Mouse (Mus musculus) erythroblast, adult 5-6 weeks (primary cell): Measurements from ENCODE around the gene Cadm4. TPM values are rescaled to one million over a fixed set of nuclear protein-coding genes. Genes with fewer than 3 reads are reported as not detected.
A peak's percentile ranks its signal among the peaks of the same experiment; 100 is the strongest.
"Not testable (repeated sequence)": the region's sequence is repeated elsewhere in the genome, so short reads cannot be mapped to it uniquely, and the experiment has no call there.

Source experiments
- ATAC-seq: replicated peaks from 2 replicates; pipeline ENCODE4 v1.8.0; 2016; ENCODE audit warnings: moderate number of reproducible peaks, mild to moderate bottlenecking, moderate TSS enrichment, inconsistent platforms; ENCODE audit not compliant: poor library complexity, low FRiP score, severe bottlenecking
- total RNA-seq, 2 experiments: library from RNA; stranded (forward) in 1 of 2; stranded (reverse) in 1 of 2; fragments of 150-400 nt in 1 of 2; fragments of 200-764, 138-1000 nt in 1 of 2; gene quantifications; 2 replicates each; pipeline versions ENCODE4 v1.2.3 to v1.2.4; 2015 to 2017; ENCODE audit warnings: low replicate concordance in 2 of 2

Cadm4 gene
- total RNA-seq, 2 experiments from 2014 or later = 0.77 TPM; not detected in 1

DNA sequence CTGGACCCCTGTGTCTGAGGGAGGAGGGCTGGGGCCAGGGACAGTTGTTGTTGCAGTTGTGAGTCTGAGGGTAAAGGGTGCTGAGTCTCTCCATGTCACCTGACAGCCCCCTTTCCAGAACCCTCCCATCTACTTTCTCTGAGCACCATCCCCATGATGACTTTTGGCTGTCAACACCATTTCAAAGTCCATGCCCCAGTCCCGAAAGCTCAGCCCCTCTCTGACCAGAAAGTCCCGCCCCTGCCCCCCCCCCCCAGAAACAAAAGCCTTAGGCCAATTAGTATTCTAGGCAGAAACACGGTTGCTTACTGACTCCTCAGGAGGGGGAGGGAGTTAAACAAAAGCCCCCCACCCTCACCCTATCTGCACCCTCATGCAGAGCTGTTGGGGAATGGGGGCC lies 5.6 kb downstream of the Cadm4 start:
- no peak for ATAC-seq

DNA sequence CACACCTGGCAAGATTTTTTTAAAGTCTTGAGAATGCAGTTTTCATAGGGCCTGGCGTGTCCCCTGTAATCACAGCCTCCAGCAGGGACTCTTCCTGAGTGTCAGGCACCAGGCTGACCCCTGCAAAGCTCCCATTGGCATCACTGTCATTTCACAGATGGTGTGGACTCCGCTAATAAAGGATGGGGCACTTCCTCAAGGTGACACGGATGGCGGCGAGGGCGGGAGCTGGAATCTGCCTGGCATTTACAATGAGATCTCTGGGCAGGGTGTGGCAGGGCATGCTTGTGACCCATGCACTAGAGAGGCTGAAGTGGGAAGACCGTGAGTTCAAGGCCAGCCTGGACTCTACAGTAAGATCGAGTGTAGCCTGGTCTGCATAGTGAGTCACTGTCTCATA lies 6.5 kb downstream of the Cadm4 start:
- no peak for ATAC-seq

DNA sequence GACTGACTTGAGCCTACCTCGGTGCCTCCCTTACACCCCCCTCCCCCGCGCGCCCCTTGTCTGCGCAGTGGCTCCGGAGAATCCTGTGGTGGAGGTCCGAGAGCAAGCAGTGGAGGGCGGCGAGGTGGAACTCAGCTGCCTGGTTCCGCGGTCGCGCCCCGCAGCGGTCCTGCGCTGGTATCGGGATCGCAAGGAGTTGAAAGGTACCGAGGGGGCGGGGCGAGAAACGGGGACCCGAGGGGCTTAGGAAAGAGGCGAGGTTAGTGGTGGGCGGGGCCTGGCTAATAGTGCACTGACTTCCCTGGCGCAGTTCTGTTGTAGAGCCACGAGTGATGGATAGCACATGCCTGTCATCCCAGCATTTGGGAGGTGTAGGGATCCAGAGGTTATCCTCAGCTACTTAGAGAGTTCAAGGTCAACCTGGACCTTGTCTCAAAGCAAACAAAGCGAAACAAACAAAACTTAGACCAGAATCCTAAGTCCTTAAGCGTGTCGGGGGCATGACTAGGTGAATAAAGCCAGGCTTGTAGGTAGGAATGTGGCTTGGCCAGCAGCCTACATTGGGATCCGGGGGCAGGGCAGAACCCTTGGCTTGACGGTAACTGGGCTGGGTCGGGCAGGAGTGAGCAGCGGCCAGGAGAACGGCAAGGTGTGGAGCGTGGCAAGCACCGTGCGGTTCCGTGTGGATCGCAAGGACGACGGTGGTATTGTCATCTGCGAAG lies 18.2 kb downstream of the Cadm4 start:
- no peak for ATAC-seq

DNA sequence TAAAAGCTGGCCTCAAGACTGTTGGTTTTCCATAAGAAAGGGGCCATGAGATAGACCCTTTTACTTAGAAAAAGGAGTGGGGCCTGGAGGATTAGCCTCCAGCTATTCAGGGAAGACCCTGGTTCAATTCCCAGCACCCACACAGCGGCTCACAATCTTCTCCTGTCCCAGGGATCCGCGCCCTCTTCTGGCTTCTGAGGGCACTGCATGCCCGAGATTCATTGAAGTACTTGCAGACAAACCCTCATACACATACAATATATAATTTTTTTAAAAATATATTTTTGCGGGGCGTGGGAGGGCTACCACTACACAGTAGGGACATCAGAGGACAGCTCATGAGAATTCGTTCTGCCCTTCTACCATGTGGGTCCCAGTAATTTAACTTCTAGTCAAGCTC lies 19.1 kb downstream of the Cadm4 start:
- no peak for ATAC-seq

DNA sequence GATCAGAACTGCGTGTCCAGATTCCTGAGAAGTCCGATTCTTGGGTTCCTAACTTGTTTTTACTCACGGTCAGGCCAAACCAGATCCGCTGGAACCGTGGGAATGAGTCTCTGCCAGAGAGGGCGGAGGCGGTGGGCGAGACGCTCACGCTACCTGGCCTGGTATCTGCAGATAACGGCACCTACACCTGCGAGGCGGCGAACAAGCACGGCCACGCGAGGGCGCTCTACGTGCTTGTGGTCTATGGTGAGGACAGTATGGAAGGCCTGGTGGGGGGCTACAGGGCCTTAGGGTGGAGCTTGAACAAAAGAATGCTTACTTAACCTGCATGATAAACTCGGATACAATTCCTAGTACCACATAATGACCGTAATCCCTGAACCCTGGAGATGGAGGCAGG lies 19.7 kb downstream of the Cadm4 start:
- no peak for ATAC-seq

DNA sequence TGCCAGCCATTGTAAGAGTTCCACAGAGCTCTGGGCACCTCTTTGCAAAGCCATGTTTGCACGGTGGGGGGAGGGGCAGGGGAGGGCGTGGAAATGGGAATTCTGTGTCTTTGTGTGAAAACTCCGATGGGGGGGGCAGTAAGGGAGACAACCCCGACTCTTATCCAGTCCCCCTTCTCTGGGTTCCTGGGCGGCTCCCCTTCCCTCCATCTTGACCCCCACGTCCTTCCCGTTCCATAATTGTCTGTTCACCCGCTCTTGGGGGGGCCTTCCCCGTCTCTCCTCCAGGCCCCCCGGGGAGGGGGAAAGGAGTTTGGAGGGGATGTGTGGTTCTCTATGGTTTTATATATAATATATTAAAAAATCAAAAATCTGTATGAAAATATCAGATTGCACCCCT lies 22.2 kb downstream of the Cadm4 start:
- no peak for ATAC-seq

DNA sequence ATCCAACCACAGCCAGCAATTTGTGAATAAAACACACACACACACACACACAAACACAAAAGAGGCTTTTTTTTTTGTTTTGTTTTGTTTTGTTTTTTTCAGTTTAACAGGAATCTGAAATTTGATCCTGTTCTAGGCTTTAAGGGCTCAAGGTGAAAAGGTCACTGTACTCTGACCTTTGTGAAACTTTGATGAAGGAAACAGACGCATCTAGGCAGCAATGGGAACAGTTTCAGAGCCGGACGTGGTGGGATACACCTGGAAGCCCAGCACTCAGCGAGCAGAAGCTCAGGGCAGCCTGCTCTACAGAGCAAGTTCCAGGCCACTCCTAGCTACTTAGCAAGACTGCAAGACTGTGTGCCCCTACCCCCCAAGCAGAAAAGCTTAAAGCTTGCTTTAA lies 23.0 kb downstream of the Cadm4 start:
- no peak for ATAC-seq

DNA sequence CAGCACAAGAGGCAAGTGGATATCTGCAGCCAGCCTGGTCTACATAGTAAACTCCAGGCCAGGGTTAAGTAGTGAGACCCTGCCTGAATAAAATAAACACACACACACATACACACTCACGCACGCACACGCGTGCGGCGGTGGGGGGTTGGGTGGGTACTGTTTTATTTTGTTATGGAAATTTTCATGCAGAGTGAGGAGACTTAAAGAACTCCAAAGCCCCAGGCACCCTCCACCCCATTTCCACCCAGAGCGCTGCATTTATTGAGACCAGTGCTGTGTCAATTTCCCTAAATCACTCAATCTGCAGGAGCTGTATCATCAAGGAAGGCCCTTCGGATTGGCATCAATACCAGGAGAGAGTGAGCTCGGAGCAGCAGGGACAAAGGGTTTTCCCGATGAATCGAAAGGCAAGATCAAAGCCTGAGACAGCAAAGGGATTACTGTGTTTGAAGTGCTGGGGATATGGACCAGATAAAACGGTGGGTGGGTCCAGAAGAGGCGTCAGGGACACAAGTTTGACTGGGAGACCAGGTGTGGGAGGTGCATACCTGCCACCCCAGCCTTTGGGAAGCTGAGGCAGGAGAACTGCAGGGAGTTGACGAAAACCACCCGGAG lies 23.7 kb downstream of the Cadm4 start:
- no peak for ATAC-seq

DNA sequence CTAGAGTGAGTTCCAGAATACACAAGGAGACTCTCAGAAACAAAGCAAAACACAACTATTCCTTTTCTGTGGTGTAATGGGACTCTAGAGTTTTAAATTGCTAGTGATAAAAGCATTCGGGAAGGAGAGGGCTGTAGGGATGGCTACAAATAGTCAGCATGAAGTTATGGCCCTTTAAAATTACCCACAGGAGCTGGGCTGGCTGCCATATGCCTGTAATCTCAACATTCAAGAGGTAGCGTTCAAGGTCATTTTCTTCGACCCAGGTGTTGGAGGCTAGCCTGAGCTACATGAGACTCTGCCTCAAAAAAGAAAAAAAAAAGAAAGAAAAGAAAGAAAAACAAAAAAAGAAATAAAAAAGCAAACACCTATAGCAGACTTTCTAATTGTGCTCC lies 24.2 kb downstream of the Cadm4 start:
- no peak for ATAC-seq

DNA sequence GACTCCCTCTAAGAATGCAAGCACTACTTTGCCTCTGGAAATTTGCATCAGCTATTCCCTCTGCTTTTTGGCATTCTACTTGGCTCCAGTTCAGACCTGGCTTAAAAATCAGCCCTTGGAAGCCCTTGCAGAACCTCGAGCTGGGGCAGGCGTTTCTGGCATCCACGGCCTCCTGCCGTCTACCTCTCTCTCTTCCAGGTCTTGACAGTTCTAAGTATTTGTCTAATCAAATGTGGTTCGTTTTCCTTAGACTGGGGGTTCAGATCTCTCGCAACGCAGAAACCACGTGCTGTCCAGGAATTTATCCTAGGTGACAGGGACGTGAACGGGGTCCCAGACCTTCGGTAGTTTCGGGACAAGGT lies 24.6 kb downstream of the Cadm4 start:
- ATAC-seq = no peak

DNA sequence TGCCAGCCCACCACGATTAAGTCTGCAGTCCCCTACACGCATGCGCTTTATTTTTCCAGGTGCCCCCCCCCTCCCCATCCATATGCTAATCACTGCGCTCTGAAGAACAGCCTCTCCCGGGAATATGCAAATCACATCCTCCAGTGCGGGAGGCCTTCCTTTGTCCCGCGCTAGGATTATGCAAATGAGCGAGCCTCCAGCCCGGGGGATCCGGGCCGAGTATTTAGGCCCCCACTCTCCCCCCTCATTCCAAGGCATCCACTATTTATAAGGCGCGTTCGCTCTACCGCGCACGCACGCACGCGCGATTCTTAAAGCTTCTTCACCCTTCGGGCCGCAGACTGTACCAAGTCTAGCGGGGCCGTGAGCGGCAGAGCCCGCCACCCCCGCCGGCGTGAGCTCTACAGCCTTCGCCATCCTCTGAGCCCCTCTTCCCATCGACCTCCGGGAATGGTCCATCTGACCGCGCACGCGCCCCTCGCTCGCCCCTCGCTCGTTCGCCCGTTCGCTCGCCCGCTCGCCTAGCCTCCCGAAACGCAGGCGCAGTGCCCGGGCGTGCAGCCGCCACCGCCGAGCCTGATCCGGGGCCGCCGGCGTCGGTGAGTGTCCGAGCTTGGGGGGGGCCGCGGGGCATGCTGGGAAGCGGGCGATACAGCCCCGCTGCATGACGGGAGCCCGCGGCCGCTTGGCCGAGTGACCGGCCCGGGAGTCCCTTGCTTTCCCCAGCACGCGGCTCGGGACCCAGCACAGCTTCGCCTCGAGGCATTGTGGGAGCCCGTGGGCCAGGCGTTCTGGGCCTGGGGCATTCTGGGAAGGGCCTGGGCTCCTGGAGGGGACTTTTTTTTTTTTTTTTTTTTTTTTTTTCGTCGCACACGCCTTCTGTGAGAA lies 25.3 kb downstream of the Cadm4 start, which contains the start of gene Zfp428:
Zfp428 (plus strand) TSS at position 169 of the 888 bp plus-strand sequence.
- peak; percentile 61; the same call in 1 of the 2 replicates for ATAC-seq

DNA sequence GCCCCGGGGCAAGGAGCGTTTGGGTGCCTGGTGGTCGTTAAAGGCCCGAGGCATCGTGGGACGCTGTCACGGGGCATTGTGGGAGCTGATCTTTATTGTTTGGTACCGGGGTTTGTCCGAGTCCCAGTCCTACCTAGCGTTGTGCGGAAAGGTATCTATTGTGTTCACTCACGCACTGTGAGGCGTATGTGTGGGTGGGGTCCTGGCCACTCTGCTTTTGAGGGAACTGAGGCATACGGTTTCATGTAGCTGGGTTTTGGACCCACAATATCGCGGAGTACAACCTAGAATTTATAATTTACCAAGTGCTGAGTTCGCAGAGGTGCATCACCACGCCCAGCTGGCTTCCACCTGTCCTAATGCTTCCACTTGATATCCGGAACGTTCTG lies 25.9 kb downstream of the Cadm4 start:
- ATAC-seq = 0 out of 2 replicates have a peak, but pooled peaks have one; percentile 18

DNA sequence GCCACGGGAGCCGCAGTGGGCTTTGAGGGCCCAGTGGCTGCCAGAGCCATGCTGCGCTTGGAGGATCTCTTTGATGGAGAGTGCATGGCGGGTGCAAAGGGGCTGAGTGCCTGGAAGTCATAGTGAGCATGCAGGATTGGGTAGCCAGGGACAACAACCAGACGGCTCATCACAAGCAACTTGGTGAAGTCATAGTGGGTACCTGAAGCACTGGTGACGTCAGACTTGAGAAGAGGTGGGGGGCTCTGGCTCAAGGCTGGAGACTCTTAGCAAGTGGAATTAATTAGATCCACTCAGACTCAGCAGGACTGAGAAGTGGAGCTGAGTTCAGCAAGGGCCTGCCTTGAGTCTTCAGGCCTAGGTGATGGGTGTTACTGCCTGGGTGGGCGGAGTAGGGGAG lies 30.5 kb downstream of the Cadm4 start, which contains the start of gene AC161166.1:
AC161166.1 (minus strand) TSS at position 101 of the 400 bp plus-strand sequence.
- ATAC-seq = no peak

DNA sequence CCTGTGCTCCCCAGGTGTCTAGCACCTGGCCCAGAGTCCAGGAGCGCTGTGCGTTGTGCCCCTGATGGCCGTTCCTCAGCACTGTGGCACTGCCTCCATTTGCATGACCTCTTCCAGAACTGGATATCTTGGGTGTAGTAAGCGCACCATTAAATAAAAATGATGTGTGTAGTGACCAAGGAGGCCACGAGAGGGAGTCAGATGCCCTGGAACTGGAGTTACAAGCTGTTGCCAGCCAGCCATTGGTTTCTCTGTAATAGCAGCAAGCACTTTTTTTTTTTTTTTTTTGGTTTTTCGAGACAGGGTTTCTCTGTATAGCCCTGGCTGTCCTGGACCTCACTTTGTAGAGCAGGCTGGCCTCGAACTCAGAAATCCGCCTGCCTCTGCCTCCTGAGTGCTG lies 34.5 kb downstream of the Cadm4 start:
- not testable (repeated sequence) for ATAC-seq

DNA sequence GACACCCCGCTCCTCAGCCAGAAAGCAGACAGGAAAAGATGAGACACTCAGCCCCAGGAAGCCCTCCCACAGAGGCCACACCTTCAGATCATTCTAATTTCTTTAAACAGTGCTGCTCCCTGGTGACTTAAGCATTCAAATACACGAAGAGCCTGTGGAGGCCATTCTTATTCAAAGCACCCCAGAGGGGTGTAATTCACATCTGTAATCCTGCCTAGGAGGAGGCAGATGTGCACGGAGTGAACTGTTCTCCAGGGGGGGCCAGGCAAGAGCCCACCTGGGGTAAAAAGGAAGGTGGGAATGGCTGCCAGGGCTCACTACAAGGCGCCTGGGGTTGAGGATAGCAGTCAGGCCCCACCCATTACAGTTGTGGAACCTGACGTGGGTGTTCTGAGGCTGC lies 35.3 kb downstream of the Cadm4 start:
- no peak for ATAC-seq

DNA sequence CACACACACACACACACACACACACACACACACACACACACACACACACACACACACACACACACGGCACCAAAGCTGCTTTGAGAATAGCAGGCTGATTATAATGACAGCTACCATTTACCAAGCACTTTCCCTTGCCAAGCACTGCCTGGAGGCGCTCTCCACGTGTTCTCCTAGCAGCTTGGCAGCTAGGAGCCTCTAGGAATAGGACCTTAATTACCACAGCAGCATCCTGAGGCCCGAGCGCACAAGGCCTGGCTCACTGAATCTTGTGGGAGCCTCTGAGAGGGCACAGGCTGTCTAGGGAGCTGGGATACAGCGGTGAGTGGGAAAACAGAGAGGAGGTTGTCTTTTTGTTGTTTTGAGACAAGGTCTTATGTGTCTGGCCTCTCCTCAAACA lies 35.8 kb downstream of the Cadm4 start:
- ATAC-seq = no peak

DNA sequence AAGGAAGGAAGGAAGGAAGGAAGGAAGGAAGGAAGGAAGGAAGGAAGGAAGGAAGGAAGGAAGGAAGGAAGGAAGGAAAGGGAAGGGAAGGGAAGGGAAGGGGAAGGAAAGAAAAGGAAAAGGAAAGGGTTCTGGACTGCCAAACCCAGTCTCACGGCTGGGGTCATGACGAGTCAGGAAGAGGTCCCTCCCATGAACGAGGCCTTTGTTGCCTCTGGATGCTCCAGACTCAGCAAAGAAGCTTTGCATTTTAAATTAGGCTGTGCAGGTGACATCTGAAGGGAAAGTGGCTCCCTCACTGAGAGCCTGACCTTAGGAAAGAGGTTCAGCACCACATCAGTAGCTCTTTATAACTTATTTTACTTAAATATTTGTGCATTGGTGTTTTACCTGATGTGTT lies 37.3 kb downstream of the Cadm4 start:
- no peak for ATAC-seq

DNA sequence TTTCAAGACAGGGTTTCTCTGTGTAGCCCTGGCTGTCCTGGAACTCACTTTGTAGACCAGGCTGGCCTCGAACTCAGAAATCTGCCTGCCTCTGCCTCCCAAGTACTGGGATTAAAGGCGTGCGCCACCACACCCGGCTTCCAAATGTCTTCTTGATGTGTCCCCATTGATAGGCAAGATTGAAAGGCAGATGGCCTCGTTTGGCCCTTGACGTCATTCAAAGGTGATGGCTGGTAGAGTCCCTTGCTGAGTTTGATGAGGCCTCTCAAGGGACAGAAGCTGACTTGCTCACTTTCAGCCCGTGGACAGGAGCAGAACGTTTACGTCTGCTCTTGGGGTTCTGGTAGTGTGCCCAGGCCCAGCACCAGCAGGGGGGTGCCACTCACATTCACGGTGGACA lies 38.2 kb downstream of the Cadm4 start:
- not testable (repeated sequence) for ATAC-seq

DNA sequence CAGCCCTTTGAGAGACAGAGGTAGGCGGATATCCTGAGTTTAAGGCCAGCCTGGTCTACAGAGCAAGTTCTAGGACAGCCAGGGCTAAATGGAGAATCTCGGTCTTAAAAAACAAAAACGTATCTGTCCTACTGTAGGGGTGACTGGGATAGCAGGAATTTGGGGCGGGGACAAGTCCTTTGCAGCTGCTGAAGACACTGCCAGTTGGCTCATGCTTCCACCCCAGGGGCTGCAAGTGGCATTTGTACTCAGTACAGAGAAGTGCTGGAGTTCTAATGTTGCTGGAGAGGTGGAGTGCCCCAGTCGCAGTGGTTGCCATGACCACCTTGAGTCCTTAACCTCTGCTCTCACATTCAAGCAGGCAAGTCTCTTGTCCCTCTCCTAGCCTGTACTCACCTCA lies 41.0 kb downstream of the Cadm4 start:
- ATAC-seq = no peak

DNA sequence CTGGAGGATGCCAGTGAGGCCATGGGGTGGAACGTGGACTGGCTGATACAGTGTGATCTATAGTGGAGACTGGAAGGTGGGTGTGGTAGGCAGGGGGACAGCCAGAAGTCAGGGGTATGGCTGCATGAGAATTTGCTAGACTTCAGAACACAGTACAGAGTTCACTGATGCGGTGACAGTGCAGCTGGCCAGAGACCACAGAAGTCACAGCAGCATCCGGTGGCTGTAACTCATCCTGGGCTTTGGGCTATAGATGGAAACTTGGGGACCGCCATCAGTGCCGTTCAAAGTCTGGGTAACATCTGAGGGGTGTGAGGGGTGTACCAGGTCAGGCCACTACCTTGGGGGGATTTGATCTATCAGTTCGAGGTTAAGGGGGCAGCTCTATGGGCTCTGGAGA lies 41.9 kb downstream of the Cadm4 start:
- ATAC-seq = no peak

DNA sequence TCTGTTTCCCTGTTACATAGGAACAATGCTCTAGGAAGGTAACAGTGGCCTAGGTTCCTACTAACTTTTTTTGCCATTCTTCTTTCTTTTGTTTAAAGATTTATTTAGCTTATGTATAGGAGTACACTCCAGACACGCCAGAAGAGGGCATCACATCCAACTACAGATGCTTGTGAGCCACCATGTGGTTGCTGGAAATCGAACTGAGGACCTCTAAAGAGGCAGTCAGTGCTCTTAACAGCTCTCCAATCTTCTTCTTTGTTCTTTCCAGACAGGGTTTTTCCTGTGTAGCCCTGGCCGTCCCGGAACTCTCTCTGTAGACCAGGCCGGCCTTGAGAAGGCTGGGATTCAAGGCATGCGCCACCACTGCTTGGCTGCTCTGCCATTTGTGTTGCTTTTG lies 43.2 kb downstream of the Cadm4 start:
- ATAC-seq = no peak
